Mouse (Mus musculus) cerebellum, postnatal 36 days (tissue): ENCODE measurements around the gene Tph2.
"Not testable (repeated sequence)": the region's sequence is repeated elsewhere in the genome, so short reads cannot be mapped to it uniquely, and the experiment has no call there.

Experiments used
- DNase-seq, 2 experiments: peaks; one replicate each; pipeline ENCODE4 v3.0.0; 2021 to 2022; ENCODE audit warnings: mixed read lengths in 2 of 2

Gene Tph2

DNA sequence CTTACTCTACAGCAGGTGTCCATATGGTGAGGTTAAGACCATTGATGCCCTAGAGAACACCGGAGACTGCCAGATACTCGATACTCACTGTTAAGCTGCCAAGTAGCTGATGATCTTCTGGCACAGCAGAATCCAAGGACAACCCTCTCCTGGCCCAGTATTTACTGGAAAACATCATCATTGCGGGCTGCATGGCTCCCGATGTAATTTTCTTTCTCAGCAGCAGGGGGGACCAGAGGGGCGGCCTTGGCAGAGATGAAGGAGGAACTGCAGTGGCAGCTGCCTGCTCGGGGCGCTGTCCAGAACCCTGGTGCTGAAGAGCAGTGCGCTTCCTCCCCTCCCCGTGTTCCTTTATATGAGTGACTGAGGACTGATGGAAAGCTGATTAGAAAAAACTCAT lies at the start of gene Tph2:
Gene Tph2, minus strand, starts transcription at position 326 of the 400 bp plus-strand sequence.
- peak; percentile 68 to 72 for DNase-seq

DNA sequence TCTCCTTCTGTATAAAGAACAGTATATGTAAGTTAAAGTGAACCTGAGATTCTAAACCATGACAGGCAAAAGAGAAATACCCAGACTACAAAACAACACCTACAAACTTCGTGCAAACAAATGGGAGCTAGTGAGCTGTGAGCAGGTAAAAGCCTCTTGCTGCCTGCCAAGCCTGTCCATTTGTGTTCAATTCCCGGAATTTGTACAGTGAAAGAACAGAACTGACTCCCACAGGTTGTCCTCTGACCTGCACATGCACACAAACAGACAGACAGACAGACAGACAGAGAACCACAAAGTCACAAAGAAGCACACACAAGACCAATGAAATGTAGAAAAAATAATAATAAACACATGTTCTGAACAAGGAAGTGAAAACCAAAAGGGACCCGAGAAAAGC lies 49.0 kb upstream of the Tph2 start:
- no peak for DNase-seq

DNA sequence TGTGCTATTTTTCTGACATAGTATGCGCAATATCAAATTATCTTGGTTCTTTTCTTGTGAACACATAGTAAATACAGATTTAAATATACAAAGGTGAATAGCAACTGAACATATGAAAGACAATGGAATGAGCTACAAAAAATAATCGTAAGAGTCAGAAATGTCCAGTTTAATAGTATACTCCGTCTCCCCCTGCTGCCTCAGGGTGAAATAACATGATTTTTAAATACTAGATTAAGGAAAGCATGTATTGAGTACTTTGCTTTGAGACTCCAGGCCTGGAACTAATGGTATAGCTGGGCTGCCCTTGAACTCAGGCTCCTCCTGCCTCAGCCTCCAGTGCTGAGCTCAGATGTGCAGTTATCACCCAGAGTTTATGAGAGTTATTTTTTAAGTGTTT lies 47.7 kb upstream of the Tph2 start:
- DNase-seq: no peak

DNA sequence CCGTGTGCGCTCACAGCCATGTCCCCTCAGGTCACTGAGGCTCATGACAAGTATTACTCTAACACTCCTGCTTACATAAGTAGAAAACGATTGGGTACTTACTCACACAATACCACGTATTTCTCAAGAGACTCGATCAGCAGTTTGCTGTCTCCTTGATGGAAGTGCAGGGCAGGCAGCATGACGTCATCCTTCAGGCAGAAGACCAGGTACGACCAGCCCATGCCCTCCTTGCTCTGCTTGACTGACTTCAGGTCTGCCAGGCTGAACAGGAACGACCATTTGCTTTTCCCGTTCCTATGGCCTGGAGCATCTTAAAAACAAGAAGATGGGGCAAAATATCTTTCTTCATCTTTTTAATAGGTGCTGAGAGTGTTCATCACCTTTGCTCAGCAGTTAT lies 44.2 kb upstream of the Tph2 start:
- no peak for DNase-seq

DNA sequence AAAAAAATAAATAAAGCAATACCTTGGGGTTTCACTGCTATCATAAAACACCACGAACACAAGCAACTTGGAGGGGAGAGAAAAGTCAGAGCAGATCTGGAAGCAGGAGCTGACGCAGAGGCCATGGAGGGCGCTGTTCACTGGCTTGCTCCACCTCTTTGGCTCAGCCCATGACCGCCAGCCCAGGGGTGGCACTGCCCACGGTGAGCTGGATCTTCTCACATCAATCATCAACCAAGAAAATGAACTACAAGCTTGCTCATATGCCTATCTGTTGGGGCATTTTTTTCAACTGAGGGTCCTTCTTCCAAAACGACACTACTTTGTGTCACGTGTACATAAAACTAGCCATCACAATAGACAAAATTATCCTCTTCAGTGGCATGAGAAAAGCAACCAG lies 41.8 kb upstream of the Tph2 start:
- DNase-seq: no peak

DNA sequence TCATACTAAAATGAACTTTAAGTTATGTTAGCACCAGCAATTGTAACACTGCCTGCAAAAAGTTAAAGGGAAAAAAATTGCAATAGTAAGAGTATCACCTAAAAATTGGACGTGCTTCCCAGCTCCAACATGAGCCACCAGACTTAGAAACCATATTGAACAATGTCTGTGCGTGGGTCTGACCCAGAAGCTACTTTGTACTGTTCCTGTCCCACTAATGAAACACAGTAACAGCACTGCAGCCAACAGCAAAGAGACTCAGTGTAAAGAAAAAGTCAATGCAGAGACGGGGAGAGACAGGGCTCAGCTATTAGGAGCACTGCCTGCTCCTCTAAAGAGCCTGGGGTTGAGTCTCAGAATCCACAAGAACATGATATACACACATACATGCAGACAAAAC lies 39.0 kb upstream of the Tph2 start:
- no peak for DNase-seq

DNA sequence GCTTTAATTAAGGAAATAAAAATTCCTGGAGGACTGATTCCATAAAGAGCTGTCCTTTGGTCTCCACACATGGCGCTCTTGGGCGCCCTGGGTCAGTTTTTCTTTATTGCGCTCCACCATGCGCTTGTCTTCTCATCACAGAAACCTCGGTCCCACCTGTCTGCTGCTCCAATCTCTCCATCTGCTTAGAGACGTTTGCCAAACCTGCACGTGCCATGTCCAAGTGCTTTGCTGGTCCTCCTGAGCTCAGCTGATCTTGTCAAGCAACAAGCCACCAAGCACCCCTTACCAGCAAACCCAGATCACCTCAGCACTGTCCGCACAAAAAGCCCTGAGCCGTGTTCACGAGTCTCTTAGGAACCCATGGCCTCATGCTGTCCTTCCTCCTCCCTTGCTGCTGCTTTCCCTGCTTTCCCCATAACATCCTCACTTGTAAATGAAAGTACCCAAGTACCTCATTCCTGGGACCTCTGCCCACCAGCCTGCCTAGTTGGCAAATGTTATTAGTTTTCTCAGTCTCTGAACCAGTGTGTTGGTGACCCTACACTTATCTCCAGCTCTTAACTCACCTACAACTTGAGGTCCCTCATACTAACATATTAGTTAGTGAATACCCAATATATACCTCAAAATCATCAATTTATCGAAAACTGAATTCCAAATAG lies 28.2 kb upstream of the Tph2 start:
- DNase-seq: peak; percentile 61 to 62

DNA sequence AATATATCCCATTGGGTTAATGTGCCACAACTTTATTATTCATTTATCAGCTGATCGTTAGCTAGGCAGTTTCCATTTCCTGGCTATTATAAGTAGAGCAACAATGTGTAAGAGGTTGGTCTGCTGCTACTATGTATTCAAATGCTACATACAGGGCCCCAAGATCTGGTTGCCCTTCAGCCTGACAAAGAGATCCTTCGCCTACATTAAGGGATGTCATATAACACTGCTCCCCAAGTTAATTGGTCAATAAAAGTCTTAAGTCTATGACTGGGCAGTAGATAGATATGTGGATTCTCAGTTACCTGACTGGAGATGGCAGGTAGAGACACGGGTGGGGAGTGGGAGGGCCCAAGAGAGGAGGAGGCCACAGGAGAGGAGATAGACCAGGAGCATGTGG lies 21.0 kb upstream of the Tph2 start:
- DNase-seq: no peak

DNA sequence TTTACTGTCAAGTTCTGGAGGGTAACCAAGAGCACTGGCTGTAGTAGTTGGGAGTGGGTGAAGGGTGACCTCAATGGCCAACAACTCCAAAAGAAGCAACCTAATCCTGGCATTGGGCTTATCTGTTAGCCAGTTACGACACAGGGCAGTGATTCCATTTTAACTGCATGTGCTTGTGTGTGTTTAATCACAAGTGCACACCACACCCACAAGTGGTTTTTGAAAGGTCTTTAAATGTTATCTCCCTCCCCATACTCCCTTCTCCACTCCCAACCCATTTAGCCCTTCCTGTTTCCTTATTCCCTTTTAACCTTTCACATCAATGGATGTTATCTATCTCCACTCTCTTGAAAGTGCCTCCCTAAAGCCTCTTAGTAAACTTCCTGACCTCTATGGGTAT lies 20.5 kb upstream of the Tph2 start:
- no peak for DNase-seq

DNA sequence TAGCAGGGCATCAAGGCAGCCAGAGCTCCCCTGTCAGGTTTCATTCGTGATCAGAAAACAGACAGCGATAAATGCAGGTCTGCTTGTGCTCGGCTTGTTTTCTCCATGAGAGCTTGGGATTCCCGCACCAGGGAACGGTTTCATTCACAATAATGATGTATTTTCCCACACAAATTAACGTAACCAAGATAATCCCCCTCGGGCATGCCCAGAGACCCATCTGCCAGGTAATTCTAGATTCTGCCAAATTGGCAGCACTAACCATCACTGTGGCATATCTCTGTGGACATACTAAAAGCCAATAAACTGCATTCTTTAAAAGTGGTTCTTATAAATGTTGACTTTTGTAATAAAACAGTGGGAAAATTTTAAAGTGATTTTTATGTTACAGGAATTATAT lies 6.4 kb upstream of the Tph2 start:
- DNase-seq: peak; percentile 56 to 64

DNA sequence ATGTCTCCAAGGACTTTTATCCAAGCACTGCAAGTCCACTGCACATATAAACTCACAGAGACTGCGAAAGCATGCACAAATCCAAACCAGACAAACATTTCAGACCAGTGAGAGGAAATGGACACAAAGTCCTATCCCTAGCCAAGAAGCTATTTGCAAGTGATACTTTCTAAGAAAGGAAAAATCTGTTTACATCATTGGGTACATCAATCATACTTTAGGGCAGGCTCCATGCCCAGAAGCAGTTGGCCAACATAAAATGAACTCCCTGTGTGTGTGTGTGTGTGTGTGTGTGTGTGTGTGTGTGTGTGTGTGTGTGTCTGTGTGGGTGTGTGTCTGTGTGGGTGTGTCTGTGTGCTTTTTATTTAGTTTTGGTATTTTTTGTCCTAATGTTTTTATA lies 2.6 kb upstream of the Tph2 start:
- no peak for DNase-seq

DNA sequence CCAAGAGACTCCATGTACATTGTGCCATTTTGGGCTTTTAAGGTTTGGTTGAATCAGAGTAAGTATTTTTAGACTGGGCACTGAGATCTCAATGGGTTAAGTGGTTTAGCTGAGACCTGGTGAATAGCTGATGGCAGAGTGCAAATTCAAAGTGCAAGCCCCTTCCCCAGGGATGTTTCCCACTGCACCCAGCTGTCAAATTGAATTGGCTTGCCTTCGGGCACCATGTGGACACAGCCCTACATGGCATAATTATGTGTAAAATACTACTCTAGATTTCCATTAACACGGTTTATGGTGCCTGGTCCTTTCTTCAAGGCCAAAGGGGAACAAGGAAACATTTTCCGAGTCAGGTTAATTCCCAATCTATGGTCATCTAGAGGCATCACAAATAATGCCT lies 3.8 kb downstream of the Tph2 start:
- no peak for DNase-seq

DNA sequence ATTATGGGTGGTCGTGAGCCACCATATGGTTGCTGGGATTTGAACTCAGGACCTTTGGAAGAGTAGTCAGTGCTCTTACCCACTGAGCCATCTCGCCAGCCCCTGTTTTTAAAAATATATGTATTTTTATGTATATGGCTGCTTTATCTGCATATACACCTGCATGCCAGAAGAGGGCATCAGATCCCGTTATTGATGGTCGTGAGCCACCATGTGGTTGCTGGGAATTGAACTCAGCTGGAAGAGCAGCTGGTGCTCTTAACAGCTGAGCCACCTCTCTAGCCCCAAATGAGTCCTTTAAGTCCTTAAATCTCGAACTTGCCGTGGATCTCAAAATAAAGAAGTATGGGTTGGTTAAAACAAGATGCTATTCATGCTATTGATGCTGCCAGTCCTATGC lies 6.8 kb downstream of the Tph2 start:
- not testable (repeated sequence) for DNase-seq

DNA sequence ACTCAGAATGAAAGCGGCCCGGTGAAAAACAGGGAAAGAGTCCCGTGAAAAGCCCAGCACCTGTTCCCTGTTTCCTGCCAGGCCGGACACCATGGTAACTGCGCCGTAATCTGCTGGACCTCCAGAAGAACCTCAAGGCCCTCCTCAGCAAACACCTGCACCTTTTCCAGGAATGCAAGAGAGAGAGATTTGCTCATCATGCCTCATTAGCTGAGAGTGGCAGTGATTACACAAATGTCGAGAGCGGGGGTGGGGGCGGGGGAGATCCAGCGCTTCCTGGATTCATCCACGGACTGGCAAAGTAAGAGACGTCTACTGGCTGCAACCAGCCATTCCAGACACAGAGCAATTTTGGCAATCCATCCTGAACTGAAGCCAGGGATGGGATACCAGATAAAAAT lies 9.2 kb downstream of the Tph2 start:
- peak; percentile 69 to 74 for DNase-seq

DNA sequence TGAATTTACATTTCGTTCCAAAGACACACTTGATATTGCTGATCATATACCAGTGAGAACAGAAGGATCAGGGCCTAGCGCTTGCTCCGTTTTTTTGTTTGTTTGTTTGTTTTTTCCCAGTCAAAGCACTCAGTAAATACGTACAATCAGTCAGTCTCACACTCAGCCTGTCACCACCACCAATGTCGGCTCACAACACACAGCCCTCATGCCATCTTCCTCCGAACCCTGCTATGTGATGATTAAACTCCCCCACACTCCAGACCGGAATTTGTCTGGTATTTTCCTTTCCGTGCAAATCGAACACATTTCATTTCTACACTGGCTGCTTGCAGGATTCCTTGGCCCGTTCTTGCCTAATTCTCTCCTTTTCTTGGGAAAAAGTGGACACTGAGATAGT lies 11.5 kb downstream of the Tph2 start:
- no peak for DNase-seq

DNA sequence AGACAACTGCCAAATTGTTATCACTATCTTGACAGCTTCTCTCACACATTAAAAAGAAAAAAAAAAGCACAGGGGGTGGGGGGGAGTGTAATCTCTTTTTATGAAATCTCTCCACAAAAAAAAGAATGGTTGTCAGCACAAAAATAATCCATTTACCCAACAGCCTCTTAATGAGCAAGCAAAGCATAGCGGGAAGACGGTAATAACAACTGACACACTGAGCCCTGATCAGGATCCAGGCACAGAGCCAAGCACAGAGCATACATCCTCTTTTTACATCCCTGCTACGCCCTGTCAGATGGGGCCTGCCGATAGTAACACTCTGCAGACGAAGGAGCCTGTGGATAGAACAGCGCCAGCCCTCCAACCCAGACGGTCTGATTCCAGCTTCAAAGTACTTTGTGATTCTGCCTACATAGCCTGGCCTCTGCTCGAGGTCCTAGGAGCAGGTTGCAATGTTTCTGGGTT lies 13.4 kb downstream of the Tph2 start:
- DNase-seq: peak; percentile 24 to 32

DNA sequence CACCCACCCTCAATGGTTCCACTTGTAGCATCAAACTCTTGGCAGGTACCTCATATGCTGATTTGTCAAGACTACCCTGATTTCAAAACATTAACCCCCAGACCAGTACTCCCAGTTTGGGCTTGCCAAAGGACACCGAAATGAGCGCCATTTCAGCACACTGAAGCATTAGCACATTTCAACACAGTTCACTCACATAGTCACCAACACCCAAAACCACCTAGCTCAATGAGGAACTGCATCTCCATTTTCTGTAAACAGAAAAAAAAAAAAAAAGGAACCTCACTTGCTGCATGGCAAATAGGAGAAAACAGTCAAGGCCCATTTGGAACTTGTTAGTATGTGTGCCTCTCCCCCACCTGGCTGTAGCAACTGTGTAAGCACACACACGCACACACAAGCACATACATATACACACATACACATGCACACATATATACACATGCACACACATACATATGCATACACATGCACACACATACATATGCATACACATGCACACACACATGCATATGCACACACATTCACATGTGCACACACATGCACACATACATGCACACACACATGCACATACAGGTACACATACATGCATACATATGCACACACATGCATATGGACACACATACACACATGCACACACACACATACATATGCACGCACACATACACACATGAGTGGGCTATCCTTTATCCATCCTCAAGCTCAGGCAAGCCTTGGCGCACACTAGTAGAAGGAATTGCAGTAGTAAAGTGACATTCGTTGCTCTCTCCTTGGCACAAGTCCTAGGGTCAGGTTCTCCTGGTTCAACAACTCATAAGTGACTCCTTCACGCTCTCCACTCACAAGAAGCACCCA lies 14.1 kb downstream of the Tph2 start:
- DNase-seq: no peak

DNA sequence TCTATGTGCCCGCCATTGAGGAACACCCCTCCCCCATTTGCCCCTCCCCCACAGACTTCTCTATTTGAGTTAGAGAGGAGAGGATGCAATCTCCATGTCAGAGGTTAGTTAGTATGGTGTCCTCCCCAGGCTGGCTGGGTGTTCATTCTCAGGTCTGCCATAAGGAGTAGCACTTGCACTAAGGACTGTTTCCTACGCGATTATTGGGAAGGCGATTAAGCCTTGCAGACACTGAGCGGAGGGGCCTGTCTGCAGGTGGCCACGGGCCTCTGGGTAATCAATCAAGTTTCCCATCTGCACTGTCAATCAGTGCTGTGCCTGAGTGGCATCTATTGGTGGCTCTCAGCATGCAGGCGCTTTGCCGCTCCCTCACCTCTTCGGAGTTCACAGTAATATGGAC lies 15.4 kb downstream of the Tph2 start:
- DNase-seq: no peak

DNA sequence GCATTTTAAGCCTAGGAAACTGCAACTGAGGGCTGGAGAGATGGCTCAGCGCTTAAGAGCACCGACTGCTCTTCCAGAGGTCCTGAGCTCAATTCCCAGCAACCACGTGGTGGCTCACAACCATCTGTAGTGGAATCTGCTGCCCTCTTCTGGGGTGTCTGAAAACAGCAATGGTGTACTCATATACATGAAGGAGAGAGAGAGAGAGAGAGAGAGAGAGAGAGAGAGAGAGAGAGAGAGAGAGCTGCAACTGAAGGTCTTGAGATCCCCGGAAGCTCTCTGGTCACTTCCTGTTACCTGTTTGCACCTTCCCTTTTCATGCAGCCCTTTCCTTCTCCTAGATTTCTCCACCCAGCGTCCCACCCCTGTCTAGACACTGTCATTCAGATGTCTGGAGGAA lies 24.5 kb downstream of the Tph2 start:
- no peak for DNase-seq

DNA sequence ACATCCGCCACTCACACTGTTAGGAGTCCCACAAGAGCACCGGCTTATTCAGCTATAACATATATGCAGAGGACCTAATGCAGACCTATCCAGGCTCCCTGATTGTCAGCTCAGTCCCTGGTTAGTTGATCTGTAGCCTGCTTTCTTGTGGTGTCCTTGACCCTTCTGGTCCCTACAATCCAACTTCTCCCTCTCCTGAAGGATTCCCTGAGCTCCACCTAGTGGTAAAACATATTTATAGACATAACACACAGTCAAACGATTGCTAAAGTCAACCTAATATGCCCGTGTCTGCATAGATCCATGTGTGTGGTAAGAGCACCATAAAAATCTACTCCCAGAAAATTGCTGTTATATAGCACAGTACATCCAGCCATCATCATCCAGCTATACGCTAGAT lies 37.5 kb downstream of the Tph2 start:
- no peak for DNase-seq

DNA sequence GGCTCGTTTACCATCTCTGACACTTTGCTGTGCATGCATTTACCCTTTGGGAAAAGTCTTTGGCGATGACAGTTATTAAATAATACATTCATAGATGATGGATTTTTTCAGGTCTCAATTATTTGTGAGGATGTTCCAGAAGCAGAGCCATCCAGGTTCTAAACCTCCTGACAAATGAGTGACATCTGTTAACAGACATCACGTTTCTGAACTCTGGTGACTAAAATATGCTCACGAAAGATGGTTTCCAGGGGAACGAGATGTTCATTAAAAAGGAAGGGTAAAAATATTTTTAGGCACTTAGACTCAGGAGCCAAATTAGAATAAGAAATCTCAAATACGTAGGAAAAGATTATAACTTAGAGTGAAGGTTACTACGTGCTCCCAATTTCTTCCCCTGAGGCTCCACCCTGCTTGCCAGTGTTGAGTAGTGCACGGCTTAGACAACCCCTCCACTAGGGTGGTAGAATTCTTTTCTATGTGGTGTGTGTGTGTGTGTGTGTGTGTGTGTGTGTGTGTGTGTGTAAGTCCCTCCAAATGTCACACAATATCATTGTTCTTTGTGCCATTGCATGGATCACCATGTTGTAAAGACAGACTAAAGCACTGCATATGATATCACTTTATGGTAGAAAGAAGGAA lies 38.4 kb downstream of the Tph2 start:
- DNase-seq: no peak

DNA sequence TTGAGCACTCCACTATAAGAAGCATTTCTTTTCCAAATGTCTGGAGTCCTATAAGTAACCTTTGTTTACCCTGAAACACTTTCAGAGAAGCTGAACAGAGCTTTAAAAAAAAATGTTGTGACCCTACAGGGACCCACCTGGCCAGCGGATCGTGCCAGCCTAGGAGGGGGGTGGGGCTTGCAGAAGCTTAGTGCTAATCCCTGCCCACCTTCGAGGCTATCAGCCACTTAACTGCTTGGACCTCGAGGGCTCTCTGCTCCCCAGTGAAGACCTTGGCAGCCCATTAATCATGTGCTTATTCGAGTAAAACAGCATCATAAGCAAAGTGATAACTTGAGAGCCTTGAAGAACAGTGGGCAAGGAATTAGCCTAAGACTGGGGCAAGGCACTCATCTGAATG lies 40.3 kb downstream of the Tph2 start:
- no peak for DNase-seq

DNA sequence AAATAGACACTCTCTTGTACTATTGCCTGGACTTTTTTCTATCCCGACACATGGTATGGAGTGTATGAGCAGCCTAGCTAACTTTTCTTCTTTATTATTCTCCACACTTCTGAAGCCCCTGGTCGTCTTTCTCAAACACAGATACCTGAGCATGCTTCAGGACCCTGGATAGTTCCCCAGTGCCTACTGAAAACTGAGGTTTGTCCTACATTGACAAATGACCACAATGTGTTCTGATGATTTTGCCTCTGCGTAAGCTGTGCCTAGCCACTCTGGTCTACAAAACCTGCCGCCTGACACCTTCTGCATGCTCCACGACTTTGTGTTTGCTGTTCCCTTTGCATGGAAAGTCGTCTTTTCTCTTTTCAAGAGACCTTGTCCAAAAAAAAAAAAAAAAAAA lies 41.2 kb downstream of the Tph2 start:
- no peak for DNase-seq

DNA sequence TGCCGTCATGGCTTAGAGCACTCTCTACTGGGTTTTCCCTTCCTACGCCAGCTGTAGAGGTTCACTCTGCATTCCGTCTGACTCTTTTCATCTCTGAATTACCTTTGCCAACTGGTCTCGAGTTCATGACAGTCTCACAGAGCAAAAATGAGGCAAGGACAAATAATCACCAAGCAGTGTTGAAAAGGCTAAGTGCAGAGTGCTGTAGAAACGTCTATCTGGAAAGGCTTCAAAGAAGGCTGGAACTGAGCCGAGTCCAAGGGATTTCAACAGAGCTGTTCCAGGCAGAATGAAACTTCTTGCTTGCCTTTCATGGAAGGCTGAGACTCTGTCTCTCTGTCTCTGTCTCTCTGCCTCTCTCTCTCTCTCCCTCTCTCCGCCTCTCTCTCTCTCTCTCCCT lies 47.8 kb downstream of the Tph2 start:
- DNase-seq: no peak
